Mouse (Mus musculus) kidney, embryonic 15.5 days (tissue): ENCODE results near the gene C730034F03Rik. TPM values are rescaled to one million over a fixed set of nuclear protein-coding genes. Genes with fewer than 3 reads are reported as not detected.

ENCODE experiments used
- ATAC-seq: fragments of 200-750 bp; cut with Nextera tagmentation; replicated peaks from 2 replicates; pipeline ENCODE4 v1.8.0; 2017; ENCODE audit warnings: moderate TSS enrichment; ENCODE audit not compliant: low FRiP score
- H3K27ac ChIP-seq: fragments of 300-500 bp; sonication (generic); 2 replicates; pipeline ENCODE4 v1.5.1; 2015; ENCODE audit warnings: mild to moderate bottlenecking, inconsistent platforms
- H3K27me3 ChIP-seq: fragments of 300-500 bp; sonication (generic); 2 replicates; pipeline ENCODE4 v1.6.1; 2015; ENCODE audit warnings: inconsistent platforms
- H3K36me3 ChIP-seq: fragments of 300-500 bp; sonication (generic); 2 replicates; pipeline ENCODE4 v1.6.1; 2015; ENCODE audit warnings: inconsistent platforms
- H3K4me1 ChIP-seq: fragments of 300-500 bp; sonication (generic); 2 replicates; pipeline ENCODE4 v1.6.1; 2015; ENCODE audit warnings: inconsistent platforms
- H3K4me2 ChIP-seq: fragments of 300-500 bp; sonication (generic); 2 replicates; pipeline ENCODE4 v1.6.1; 2015; ENCODE audit warnings: moderate library complexity, mild to moderate bottlenecking, inconsistent platforms
- H3K4me3 ChIP-seq: fragments of 300-500 bp; sonication (generic); replicated peaks from 2 replicates; pipeline ENCODE4 v1.5.1; 2015; ENCODE audit warnings: mild to moderate bottlenecking, inconsistent platforms
- H3K9ac ChIP-seq: fragments of 300-500 bp; sonication (generic); 2 replicates; pipeline ENCODE4 v1.6.1; 2015; ENCODE audit warnings: mild to moderate bottlenecking, inconsistent platforms
- H3K9me3 ChIP-seq: fragments of 300-500 bp; sonication (generic); replicated peaks from 2 replicates; pipeline ENCODE4 v1.6.1; 2016; ENCODE audit warnings: inconsistent platforms
- WGBS: fragments of 180-500 bp; shearing (Covaris S2); methylation state at CpG from one replicate; pipeline ENCODE4 v1.1.7; 2015; ENCODE audit warnings: mixed read lengths; 5-methylcytosine and 5-hydroxymethylcytosine counted together
- polyA plus RNA-seq: library from polyadenylated mRNA; unstranded; fragments of >200 nt; fragmentation: Nextera tagmentation; extraction: Ambion mirVana; gene quantifications from 2 replicates; pipeline ENCODE4 v1.2.1, GENCODE M21; 2015

C730034F03Rik gene
- polyA plus RNA-seq, 1 experiment from 2014 or later, result 3.8 TPM

- 56% methylated on average over 5 of the region's 5 CpGs for WGBS
- no peak for ATAC-seq
Observed at GRCm38 (mm10) chr15:89463334-89464235, 34.2 kb downstream of the C730034F03Rik start.

DNA sequence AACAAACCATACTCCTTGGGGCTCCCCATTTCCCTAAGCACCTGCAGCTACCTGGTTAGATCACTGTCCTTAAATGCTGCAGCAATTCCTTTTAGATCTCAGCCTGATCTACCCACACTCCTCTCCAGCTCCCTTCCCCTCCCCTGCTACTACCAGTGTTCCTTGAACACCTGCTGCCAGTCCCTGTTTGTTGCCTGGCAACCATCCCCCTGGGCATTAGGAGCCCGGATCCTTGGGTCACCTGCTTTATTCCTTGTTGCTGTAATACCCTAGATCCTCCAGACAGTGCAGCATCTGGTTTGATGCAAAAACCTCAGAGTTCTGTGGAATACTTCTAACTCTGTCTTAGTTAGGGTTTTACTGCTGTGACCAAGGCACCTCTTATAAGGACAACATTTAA is 35.7 kb downstream of the C730034F03Rik start:
- ATAC-seq, result no peak
- Histone ChIP-seq H3K9me3 (no peaks in the 10 kb centered on the region), H3K27me3 (no peaks in the 10 kb centered on the region), H3K4me2 (no peak overlapping the region), H3K9ac (no peak overlapping the region), H3K4me1 (no peaks in the 10 kb centered on the region), H3K36me3 (no peaks in the 10 kb centered on the region), H3K4me3 (no peak overlapping the region), H3K27ac (no peak overlapping the region)
- 5% methylated on average over 1 of the region's 1 CpGs for WGBS

More at GRCm38 (mm10) chr15:89463334-89464235, 34.2 kb downstream of the C730034F03Rik start:
- Histone ChIP-seq H3K9me3 (no peaks in the 10 kb centered on the region), H3K4me2 (no peak overlapping the region), H3K4me3 (no peak overlapping the region), H3K36me3 (no peaks in the 10 kb centered on the region), H3K27me3 (no peaks in the 10 kb centered on the region), H3K27ac (no peak overlapping the region), H3K9ac (no peak overlapping the region), H3K4me1 (no peaks in the 10 kb centered on the region)

DNA sequence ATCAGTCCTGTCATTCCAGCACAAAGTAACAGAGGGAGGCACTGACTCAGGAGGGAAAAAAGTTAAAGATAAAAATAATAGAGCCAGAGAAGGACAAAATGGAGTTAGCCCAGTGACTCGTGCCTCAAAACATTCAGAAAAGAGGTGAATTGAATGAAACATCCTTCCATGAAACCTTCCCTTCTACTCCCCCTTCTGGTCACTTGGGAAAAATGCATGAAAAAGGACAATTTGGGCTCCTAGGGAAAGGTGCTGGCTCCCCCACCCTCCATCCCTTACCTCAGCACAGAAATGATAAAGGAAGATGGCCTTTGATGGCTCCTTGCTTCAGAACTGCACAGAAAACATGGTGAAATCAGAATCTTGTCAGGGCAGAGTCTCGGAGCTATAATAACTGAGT is 39.2 kb downstream of the C730034F03Rik start:
- 40% methylated on average over 2 of the region's 2 CpGs for WGBS
- H3K27me3 ChIP-seq, result no peaks in the 10 kb centered on the region
- H3K36me3 ChIP-seq, result no peaks in the 10 kb centered on the region
- no peak overlapping the region for H3K4me3 ChIP-seq
- H3K27ac ChIP-seq, result no peak overlapping the region
- ATAC-seq, result no peak
- no peaks in the 10 kb centered on the region for H3K9me3 ChIP-seq
- no peak overlapping the region for H3K4me2 ChIP-seq
- H3K4me1 ChIP-seq, result no peaks in the 10 kb centered on the region
- no peak overlapping the region for H3K9ac ChIP-seq

GRCm38 (mm10) chr15:89471476-89471875 is 42.1 kb downstream of the C730034F03Rik start:
- Histone ChIP-seq H3K4me3 (no peak overlapping the region), H3K27me3 (no peaks in the 10 kb centered on the region), H3K4me1 (peaks cover 10% of the 10 kb centered on the region), H3K36me3 (no peaks in the 10 kb centered on the region), H3K27ac (no peak overlapping the region), H3K9ac (no peak overlapping the region), H3K4me2 (no peak overlapping the region), H3K9me3 (no peaks in the 10 kb centered on the region)
- WGBS, result 86% methylated on average over 4 of the region's 4 CpGs
- ATAC-seq, result no peak

- ATAC-seq, result no peak
- no peak overlapping the region for H3K4me3 ChIP-seq
- 92% methylated on average over 9 of the region's 9 CpGs for WGBS
- H3K27me3 ChIP-seq, result no peaks in the 10 kb centered on the region
- no peaks in the 10 kb centered on the region for H3K36me3 ChIP-seq
- H3K27ac ChIP-seq, result no peak overlapping the region
- no peak overlapping the region for H3K9ac ChIP-seq
- H3K4me2 ChIP-seq, result no peak overlapping the region
- no peaks in the 10 kb centered on the region for H3K9me3 ChIP-seq
- H3K4me1 ChIP-seq, result peaks cover 10% of the 10 kb centered on the region
Observed at GRCm38 (mm10) chr15:89473370-89473769, 44.0 kb downstream of the C730034F03Rik start.

DNA sequence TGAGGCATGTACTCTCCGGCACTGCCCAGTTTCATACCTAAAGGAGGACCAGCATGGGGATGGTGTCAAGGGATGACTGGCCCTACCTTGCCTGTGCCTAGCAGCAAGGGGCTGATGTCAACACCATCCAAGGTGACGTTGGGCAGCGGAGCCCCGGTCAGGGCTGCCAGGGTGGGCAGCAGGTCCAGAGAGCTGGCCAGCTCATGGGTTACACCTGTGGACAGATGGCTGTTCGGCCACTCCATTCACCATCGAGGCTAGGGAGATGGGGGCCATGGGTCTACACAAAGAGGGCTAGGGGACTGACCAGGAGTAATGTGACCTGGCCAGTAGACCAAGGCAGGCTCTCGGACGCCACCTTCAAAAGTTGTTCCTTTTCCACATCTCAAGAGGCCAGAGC is 44.5 kb downstream of the C730034F03Rik start:
- no peak for ATAC-seq
- H3K36me3 ChIP-seq, result no peaks in the 10 kb centered on the region
- H3K4me1 ChIP-seq, result peaks cover 10% of the 10 kb centered on the region
- WGBS, result 97% methylated on average over 8 of the region's 8 CpGs
- no peak overlapping the region for H3K4me3 ChIP-seq
- H3K9me3 ChIP-seq, result no peaks in the 10 kb centered on the region
- no peak overlapping the region for H3K27ac ChIP-seq
- H3K4me2 ChIP-seq, result no peak overlapping the region
- H3K9ac ChIP-seq, result no peak overlapping the region
- H3K27me3 ChIP-seq, result no peaks in the 10 kb centered on the region

DNA sequence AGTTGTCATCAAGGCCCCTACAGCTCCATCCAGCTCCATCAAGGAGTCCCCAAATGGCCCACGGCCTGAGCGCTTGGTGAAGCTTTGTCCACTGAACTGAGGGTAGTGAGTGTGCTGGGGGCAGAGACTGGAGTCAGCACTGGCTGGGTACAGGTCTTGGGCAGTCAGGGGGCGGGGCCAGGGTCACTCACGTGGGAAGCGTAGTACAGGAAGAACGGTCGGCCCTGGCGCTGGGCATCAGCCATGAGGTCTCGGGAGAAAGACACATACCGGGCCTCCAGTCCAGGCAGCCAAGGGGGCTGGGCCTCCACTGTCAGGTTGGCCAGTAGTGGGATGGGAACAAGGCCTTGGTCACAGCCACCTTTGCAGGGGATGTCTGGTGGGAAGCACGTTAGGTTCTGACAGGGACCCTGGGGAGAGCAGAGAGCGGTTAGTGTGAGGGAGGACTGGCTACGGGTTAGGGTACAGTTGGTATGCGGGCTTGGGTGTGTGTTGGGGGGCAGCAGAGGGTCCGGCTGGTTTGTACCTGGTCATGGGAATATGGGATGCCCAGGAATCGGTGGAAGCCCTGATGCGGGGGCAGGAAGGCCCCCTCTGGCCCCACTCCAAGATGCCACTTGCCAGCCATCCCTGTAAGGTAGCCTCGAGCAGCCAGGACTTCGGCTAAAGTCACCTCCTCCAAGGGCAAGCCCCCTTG is 45.4 kb downstream of the C730034F03Rik start:
- Histone ChIP-seq H3K4me2 (peak overlapping the region; percentile 86), H3K9ac (no peak overlapping the region), H3K27ac (no peak overlapping the region), H3K9me3 (no peaks in the 10 kb centered on the region), H3K27me3 (no peaks in the 10 kb centered on the region), H3K36me3 (no peaks in the 10 kb centered on the region), H3K4me3 (no peak overlapping the region), H3K4me1 (peaks cover 10% of the 10 kb centered on the region)
- WGBS, result 92% methylated on average over 19 of the region's 19 CpGs
- no peak for ATAC-seq

DNA sequence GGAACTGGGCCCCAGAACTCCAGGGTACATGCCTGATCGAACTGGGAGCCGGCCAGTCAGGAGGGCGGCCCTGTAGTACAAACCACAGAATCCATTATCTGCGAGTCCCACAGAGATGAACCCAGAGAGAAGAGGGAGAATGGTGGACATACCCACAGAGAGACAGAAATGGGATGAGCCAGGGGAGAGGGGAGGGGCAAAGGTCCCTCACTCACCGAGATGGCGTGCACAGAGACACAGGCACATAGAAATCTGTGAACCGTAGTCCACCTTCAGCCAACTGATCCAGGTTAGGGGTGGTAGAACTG is 45.9 kb downstream of the C730034F03Rik start:
- Histone ChIP-seq H3K9me3 (no peaks in the 10 kb centered on the region), H3K27ac (no peak overlapping the region), H3K4me2 (peak overlapping the region; percentile 86), H3K4me1 (peaks cover 10% of the 10 kb centered on the region), H3K9ac (no peak overlapping the region), H3K27me3 (no peaks in the 10 kb centered on the region), H3K36me3 (no peaks in the 10 kb centered on the region), H3K4me3 (peak overlapping the region; percentile 70)
- WGBS, result 86% methylated on average over 7 of the region's 7 CpGs
- ATAC-seq, result no peak

DNA sequence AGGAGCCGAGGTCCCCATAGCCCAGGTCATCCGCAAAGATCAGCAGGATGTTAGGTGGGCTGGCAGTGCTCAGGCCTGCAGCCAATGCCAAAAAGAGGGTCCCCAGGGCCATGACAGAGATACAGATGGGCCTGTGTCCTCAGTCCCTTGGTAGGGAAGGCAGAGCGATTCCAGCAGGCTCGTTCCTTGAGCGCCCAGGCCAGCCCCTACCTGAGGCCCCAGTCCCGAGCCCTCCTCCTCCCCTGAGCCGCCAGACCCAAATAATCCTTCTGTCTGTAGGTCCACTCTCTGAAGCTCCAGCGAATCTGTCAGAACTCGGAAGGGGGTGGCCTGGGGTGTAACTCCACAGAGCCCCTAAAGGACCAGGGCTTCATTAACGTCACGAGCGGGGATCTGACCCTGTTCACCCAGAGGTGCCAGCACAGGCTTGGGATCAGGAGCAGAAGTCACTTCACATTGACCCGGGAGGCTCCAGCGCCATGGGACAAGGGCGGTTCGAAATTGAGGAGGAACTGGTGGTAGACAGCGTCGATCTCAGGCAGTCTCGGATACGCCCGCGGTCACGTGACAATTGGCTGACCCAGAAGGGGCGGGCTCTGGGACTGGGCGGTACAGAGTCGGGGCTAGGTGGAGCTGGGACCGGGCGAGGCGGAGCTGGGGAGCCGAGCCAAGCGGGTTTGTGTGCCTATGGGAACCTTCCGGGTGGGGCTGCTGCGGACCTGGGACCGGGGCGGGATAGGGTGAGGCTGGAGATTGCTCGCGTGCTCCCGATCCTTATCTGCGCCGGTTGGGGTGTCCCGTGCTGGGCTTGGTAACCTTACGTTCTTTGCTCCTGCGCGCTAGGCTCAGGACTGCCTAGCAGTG is 46.5 kb downstream of the C730034F03Rik start:
- peak overlapping the region; percentile 70 for H3K4me3 ChIP-seq
- peak overlapping the region; percentile 57 for H3K9ac ChIP-seq
- peak; percentile 98 for ATAC-seq
- no peaks in the 10 kb centered on the region for H3K9me3 ChIP-seq
- peak overlapping the region; percentile 89 for H3K27ac ChIP-seq
- peak overlapping the region; percentile 86 for H3K4me2 ChIP-seq
- H3K36me3 ChIP-seq, result no peaks in the 10 kb centered on the region
- no peaks in the 10 kb centered on the region for H3K27me3 ChIP-seq
- peaks cover 14% of the 10 kb centered on the region for H3K4me1 ChIP-seq
- WGBS, result 9% methylated on average over 44 of the region's 44 CpGs

GRCm38 (mm10) chr15:89476475-89476815 is 47.1 kb downstream of the C730034F03Rik start:
- Histone ChIP-seq H3K27ac (peak overlapping the region; percentile 89), H3K9me3 (no peaks in the 10 kb centered on the region), H3K4me3 (peak overlapping the region; percentile 70), H3K27me3 (no peaks in the 10 kb centered on the region), H3K4me1 (peaks cover 14% of the 10 kb centered on the region), H3K36me3 (no peaks in the 10 kb centered on the region), H3K9ac (peak overlapping the region; percentile 57), H3K4me2 (peak overlapping the region; percentile 86)
- 10% methylated on average over 5 of the region's 5 CpGs for WGBS
- no peak for ATAC-seq

GRCm38 (mm10) chr15:89477091-89477491 is 47.7 kb downstream of the C730034F03Rik start, which contains the start of gene Arsa:
Arsa (minus strand) TSS chr15:89477425.
- WGBS, result 27% methylated on average over 9 of the region's 9 CpGs
- H3K4me2 ChIP-seq, result peak within 1 kb of the TSS; percentile 86
- peak within 1 kb of the TSS; percentile 57 for H3K9ac ChIP-seq
- no peak for ATAC-seq
- peak within 1 kb of the TSS; percentile 70 for H3K4me3 ChIP-seq
- no peaks in the 10 kb centered on the region for H3K36me3 ChIP-seq
- H3K27me3 ChIP-seq, result no peaks in the 10 kb centered on the region
- H3K9me3 ChIP-seq, result no peaks in the 10 kb centered on the region
- peaks cover 14% of the 10 kb centered on the region for H3K4me1 ChIP-seq
- H3K27ac ChIP-seq, result peak within 1 kb of the TSS; percentile 89
